Mouse (Mus musculus) hindbrain, embryonic 14.5 days (tissue): ENCODE data around the gene Gm42791. TPM values are rescaled to one million over a fixed set of nuclear protein-coding genes. Genes with fewer than 3 reads are reported as not detected.
A peak's percentile ranks its signal among the peaks of the same experiment; 100 is the strongest.

Source experiments
- ATAC-seq: fragments of 200-750 bp; cut with Nextera tagmentation; 2 replicates; pipeline ENCODE4 v1.8.0; 2017; ENCODE audit warnings: moderate number of reproducible peaks, mild to moderate bottlenecking, moderate TSS enrichment, moderate library complexity; ENCODE audit not compliant: low FRiP score
- DNase-seq: peaks from one replicate; pipeline ENCODE4 v3.0.0-alpha.2; 2015; ENCODE audit warnings: low spot score
- H3K27ac ChIP-seq: fragments of 300-500 bp; sonication (generic); 2 replicates; pipeline ENCODE4 v1.5.1; 2014; ENCODE audit warnings: mild to moderate bottlenecking, moderate library complexity
- H3K27me3 ChIP-seq: fragments of 300-500 bp; sonication (generic); 2 replicates; pipeline ENCODE4 v1.6.1; 2014; ENCODE audit warnings: mild to moderate bottlenecking, low read length, mixed read lengths; ENCODE audit not compliant: control insufficient read depth, insufficient read depth
- H3K36me3 ChIP-seq: fragments of 300-500 bp; sonication (generic); replicated peaks from 2 replicates; pipeline ENCODE4 v1.6.1; 2014; ENCODE audit not compliant: control insufficient read depth, insufficient read depth
- H3K4me1 ChIP-seq: fragments of 300-500 bp; sonication (generic); replicated peaks from 2 replicates; pipeline ENCODE4 v1.6.1; 2014; ENCODE audit warnings: antibody characterized with exemption, low read length, mixed read lengths; ENCODE audit not compliant: control insufficient read depth, insufficient read depth
- H3K4me2 ChIP-seq: fragments of 300-500 bp; sonication (generic); replicated peaks from 2 replicates; pipeline ENCODE4 v1.6.1; 2014; ENCODE audit warnings: mild to moderate bottlenecking, moderate library complexity
- H3K4me3 ChIP-seq: fragments of 300-500 bp; sonication (generic); replicated peaks from 2 replicates; pipeline ENCODE4 v1.5.1; 2014; ENCODE audit warnings: mild to moderate bottlenecking, low read length
- H3K9ac ChIP-seq: fragments of 300-500 bp; sonication (generic); 2 replicates; pipeline ENCODE4 v1.6.1; 2014
- H3K9me3 ChIP-seq: fragments of 300-500 bp; sonication (generic); 2 replicates; pipeline ENCODE4 v1.6.1; 2016; ENCODE audit warnings: low read length; ENCODE audit not compliant: control insufficient read depth
- WGBS: fragments of 180-500 bp; shearing (Covaris S2); extraction: QIAGEN DNeasy Blood & Tissue Kit; methylation state at CpG from one replicate; pipeline ENCODE4 v1.1.7; 2014; 5-methylcytosine and 5-hydroxymethylcytosine counted together
- polyA plus RNA-seq: library from polyadenylated mRNA; unstranded; fragments of >200 nt; fragmentation: Nextera tagmentation; extraction: Ambion mirVana; gene quantifications from 2 replicates; pipeline ENCODE4 v1.2.1, GENCODE M21; 2014

Gm42791 gene
- polyA plus RNA-seq, 1 experiment from 2014 or later: 0.33 TPM

GRCm38 (mm10) chr5:148855047-148855446 lies 139.9 kb downstream of the Gm42791 start:
- DNase-seq (no peak), ATAC-seq (no peak)
- Histone ChIP-seq H3K4me3 (no peak overlapping the region), H3K9ac (no peak overlapping the region), H3K36me3 (no peaks in the 10 kb centered on the region), H3K4me1 (no peaks in the 10 kb centered on the region), H3K4me2 (no peak overlapping the region), H3K9me3 (no peaks in the 10 kb centered on the region), H3K27ac (no peak overlapping the region), H3K27me3 (no peaks in the 10 kb centered on the region)
- 92% methylated on average over 8 of the region's 8 CpGs for WGBS

DNA sequence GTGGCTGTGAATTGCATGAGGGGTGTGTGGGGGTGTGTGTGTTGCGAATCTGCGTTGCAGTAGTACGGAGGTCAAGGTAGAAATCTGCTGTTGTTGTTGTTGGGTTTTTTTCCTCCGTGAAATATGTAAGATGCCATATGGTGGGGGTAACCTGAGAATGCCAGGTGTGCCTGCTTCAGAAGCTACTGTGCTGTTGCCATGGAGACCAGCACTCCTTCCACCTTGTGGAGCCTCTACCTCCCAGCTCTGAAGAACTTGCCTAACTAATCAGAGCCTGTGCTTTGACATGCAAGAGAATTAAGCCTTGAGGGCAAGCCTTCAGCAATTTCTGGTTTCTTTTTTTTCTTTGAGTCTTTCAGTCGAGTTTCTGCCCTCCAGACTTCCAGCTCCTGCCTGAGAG lies 140.8 kb downstream of the Gm42791 start:
- Histone ChIP-seq H3K4me2 (no peak overlapping the region), H3K4me3 (no peak overlapping the region), H3K36me3 (no peaks in the 10 kb centered on the region), H3K9me3 (no peaks in the 10 kb centered on the region), H3K27me3 (no peaks in the 10 kb centered on the region), H3K27ac (no peak overlapping the region), H3K4me1 (no peaks in the 10 kb centered on the region), H3K9ac (no peak overlapping the region)
- WGBS: 33% methylated on average over 5 of the region's 5 CpGs
- no peak for ATAC-seq
- peak; percentile 51 for DNase-seq

GRCm38 (mm10) chr5:148849516-148849915 lies 145.4 kb downstream of the Gm42791 start:
- no peaks in the 10 kb centered on the region for H3K9me3 ChIP-seq
- ATAC-seq: no peak
- H3K27me3 ChIP-seq: no peaks in the 10 kb centered on the region
- H3K4me1 ChIP-seq: no peaks in the 10 kb centered on the region
- no peaks in the 10 kb centered on the region for H3K36me3 ChIP-seq
- H3K27ac ChIP-seq: no peak overlapping the region
- no peak for DNase-seq
- no peak overlapping the region for H3K4me2 ChIP-seq
- 87% methylated on average over 6 of the region's 6 CpGs for WGBS
- no peak overlapping the region for H3K9ac ChIP-seq
- no peak overlapping the region for H3K4me3 ChIP-seq

GRCm38 (mm10) chr5:148847032-148847431 lies 147.9 kb downstream of the Gm42791 start:
- ATAC-seq (no peak), DNase-seq (no peak)
- no peak overlapping the region for H3K27ac ChIP-seq
- H3K36me3 ChIP-seq: no peaks in the 10 kb centered on the region
- H3K4me1 ChIP-seq: no peaks in the 10 kb centered on the region
- H3K9me3 ChIP-seq: no peaks in the 10 kb centered on the region
- no peak overlapping the region for H3K9ac ChIP-seq
- no peak overlapping the region for H3K4me3 ChIP-seq
- WGBS: 96% methylated on average over 5 of the region's 5 CpGs
- no peak overlapping the region for H3K4me2 ChIP-seq
- no peaks in the 10 kb centered on the region for H3K27me3 ChIP-seq

Other genes with a start within 250 kb of the Gm42791 start
- gene Katnal1, start 65.8 kb downstream of the Gm42791 start, polyA plus RNA-seq: 38.0 and 40.9 TPM in 2 replicates
- gene Uspl1, start 189.2 kb upstream of the Gm42791 start, polyA plus RNA-seq: 65.7 and 67.0 TPM in 2 replicates
- gene Hmgb1, start 189.3 kb upstream of the Gm42791 start, polyA plus RNA-seq: 708 and 792 TPM in 2 replicates